Mouse (Mus musculus) lung, postnatal 0 days (tissue): ENCODE results near the gene Gtf2h4.

Experiments
- CTCF ChIP-seq: IDR thresholded peaks from 2 replicates; pipeline ENCODE4 v1.5.1; 2016; ENCODE audit warnings: antibody characterized with exemption, mild to moderate bottlenecking
- EP300 ChIP-seq: IDR thresholded peaks from 2 replicates; pipeline ENCODE4 v1.6.1; 2016; ENCODE audit warnings: antibody characterized with exemption, mild to moderate bottlenecking, control low read depth

DNA sequence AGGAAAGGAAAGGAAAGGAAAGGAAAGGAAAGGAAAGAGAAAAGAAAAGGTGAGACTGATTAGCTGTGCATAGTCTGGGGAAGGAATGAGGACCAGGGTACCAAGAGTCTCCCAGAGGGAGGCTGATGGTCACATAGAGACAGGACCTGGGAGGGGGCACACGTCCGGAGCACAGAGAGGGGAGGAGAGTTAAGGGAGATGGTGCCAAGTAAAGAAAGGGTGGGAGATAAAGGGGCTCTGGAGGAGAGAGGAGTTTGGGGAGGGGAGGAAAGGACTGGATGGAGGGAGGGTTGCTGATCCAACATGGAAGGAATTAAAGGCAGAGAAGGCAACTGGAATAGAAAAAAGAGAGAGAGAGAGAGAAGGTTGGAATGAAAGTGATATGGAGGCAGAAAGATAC, 29.5 kb upstream of the Gtf2h4 start:
- TF ChIP-seq EP300 = no peak
- no peak for TF ChIP-seq CTCF
